Mouse (Mus musculus) CH12.LX (cell line): ENCODE data around the gene Usp36. TPM values are rescaled to one million over a fixed set of nuclear protein-coding genes. Genes with fewer than 3 reads are reported as not detected.

ENCODE experiments used
- DNase-seq: peaks from one replicate; pipeline ENCODE4 v3.0.0-alpha.2; 2013; ENCODE audit errors: extremely low read depth
- H3K27ac ChIP-seq: 2 replicates; pipeline ENCODE4 v1.5.1; 2012; ENCODE audit warnings: low read depth, mild to moderate bottlenecking, control low read depth, moderate library complexity; ENCODE audit not compliant: insufficient read depth
- H3K27me3 ChIP-seq: replicated peaks from 2 replicates; pipeline ENCODE3; 2012; ENCODE audit warnings: inconsistent platforms
- H3K36me3 ChIP-seq, 2 experiments: replicated peaks in 1 of 2; 2 replicates each; pipeline versions ENCODE3 to v1.6.1; 2012; ENCODE audit warnings: inconsistent platforms in 1 of 2, low read length in 1 of 2, mild to moderate bottlenecking in 1 of 2, mixed read lengths in 1 of 2, moderate library complexity in 1 of 2; ENCODE audit not compliant: control insufficient read depth in 1 of 2, insufficient read depth in 1 of 2
- H3K4me1 ChIP-seq, 2 experiments: 2 replicates each; pipeline ENCODE4 v1.6.1; 2012; ENCODE audit warnings: inconsistent platforms in 1 of 2, moderate library complexity in 1 of 2; ENCODE audit not compliant: insufficient read depth in 2 of 2, control insufficient read depth in 1 of 2
- H3K4me2 ChIP-seq: 2 replicates; pipeline ENCODE4 v1.6.1; 2012; ENCODE audit warnings: low read depth, mild to moderate bottlenecking, control low read depth; ENCODE audit not compliant: poor library complexity, insufficient read depth, severe bottlenecking
- H3K4me3 ChIP-seq, 3 experiments: fragments of 150-350 bp in 1 of 3; sonication (generic) in 1 of 3; replicated peaks in 1 of 3; 2 replicates each; pipeline versions ENCODE3 to v1.5.1; 2011 to 2012; ENCODE audit warnings: low read depth in 2 of 3, low read length in 2 of 3, mild to moderate bottlenecking in 2 of 3, moderate library complexity in 2 of 3, control low read depth in 1 of 3, improper control_type of control experiment in 1 of 3, inconsistent platforms in 1 of 3, mixed read lengths in 1 of 3; ENCODE audit not compliant: poor library complexity in 1 of 3
- H3K79me2 ChIP-seq: replicated peaks from 2 replicates; pipeline ENCODE4 v1.6.1; 2012; ENCODE audit warnings: mild to moderate bottlenecking, moderate library complexity; ENCODE audit not compliant: control insufficient read depth, poor library complexity, insufficient read depth, severe bottlenecking; ENCODE audit errors: extremely low read depth
- H3K9ac ChIP-seq: 2 replicates; pipeline ENCODE4 v1.6.1; 2012; ENCODE audit warnings: low read depth, mild to moderate bottlenecking, control low read depth, moderate library complexity; ENCODE audit not compliant: insufficient read depth
- H3K9me3 ChIP-seq: replicated peaks from 2 replicates; pipeline ENCODE3; 2012; ENCODE audit warnings: low read length, inconsistent platforms, mixed read lengths
- BHLHE40 ChIP-seq: IDR thresholded peaks from 2 replicates; pipeline ENCODE4 v1.6.1; 2011; ENCODE audit warnings: mild to moderate bottlenecking, low read depth, low read length, improper control_type of control experiment
- CHD1 ChIP-seq: IDR thresholded peaks from 2 replicates; pipeline ENCODE4 v1.6.1; 2012; ENCODE audit warnings: low read depth, low read length, improper control_type of control experiment, inconsistent platforms
- CTCF ChIP-seq, 2 experiments: IDR thresholded peaks in 1 of 2; conservative IDR thresholded peaks in 1 of 2; 2 replicates each; pipeline ENCODE4 v1.5.1; 2011 to 2012; ENCODE audit warnings: low read depth in 2 of 2, low read length in 2 of 2, improper control_type of control experiment in 1 of 2, inconsistent platforms in 1 of 2, mild to moderate bottlenecking in 1 of 2, moderate library complexity in 1 of 2
- E2F4 ChIP-seq: IDR thresholded peaks from 2 replicates; pipeline ENCODE4 v1.6.1; 2011; ENCODE audit warnings: low read depth, low read length, improper control_type of control experiment; ENCODE audit not compliant: insufficient replicate concordance
- ELF1 ChIP-seq: IDR thresholded peaks from 2 replicates; pipeline ENCODE4 v1.6.1; 2014; ENCODE audit warnings: low read depth, mild to moderate bottlenecking, inconsistent platforms, low read length, improper control_type of control experiment
- IRF4 ChIP-seq: IDR thresholded peaks from 2 replicates; pipeline ENCODE4 v1.6.1; 2014; ENCODE audit warnings: low read depth, mild to moderate bottlenecking, inconsistent platforms, low read length, improper control_type of control experiment
- JUND ChIP-seq: conservative IDR thresholded peaks from 2 replicates; pipeline ENCODE4 v1.6.1; 2011; ENCODE audit warnings: low read depth, low read length, improper control_type of control experiment
- MAFK ChIP-seq: IDR thresholded peaks from 2 replicates; pipeline ENCODE4 v1.6.1; 2011; ENCODE audit warnings: low read length, improper control_type of control experiment; ENCODE audit not compliant: insufficient replicate concordance
- MAX ChIP-seq: IDR thresholded peaks from 2 replicates; pipeline ENCODE4 v1.6.1; 2011; ENCODE audit warnings: low read length, improper control_type of control experiment
- MEF2A ChIP-seq: IDR thresholded peaks from 2 replicates; pipeline ENCODE4 v1.6.1; 2014; ENCODE audit warnings: low read depth, mild to moderate bottlenecking, inconsistent platforms, low read length, improper control_type of control experiment, borderline replicate concordance
- MXI1 ChIP-seq: IDR thresholded peaks from 2 replicates; pipeline ENCODE4 v1.6.1; 2011; ENCODE audit warnings: mild to moderate bottlenecking, low read depth, low read length, improper control_type of control experiment
- MYC ChIP-seq: IDR thresholded peaks from 2 replicates; pipeline ENCODE4 v1.6.1; 2011; ENCODE audit warnings: low read depth, mild to moderate bottlenecking, improper control_type of control experiment, low read length
- NRF1 ChIP-seq: IDR thresholded peaks from 2 replicates; pipeline ENCODE4 v1.6.1; 2014; ENCODE audit warnings: low read depth, mild to moderate bottlenecking, inconsistent platforms, low read length, improper control_type of control experiment, moderate library complexity
- PAX5 ChIP-seq: IDR thresholded peaks from 2 replicates; pipeline ENCODE4 v1.6.1; 2012; ENCODE audit warnings: low read length, inconsistent platforms, mixed read lengths
- POLR2A ChIP-seq: IDR thresholded peaks from 2 replicates; pipeline ENCODE4 v1.6.1; 2011; ENCODE audit warnings: low read depth, mild to moderate bottlenecking, improper control_type of control experiment, low read length
- POLR2AphosphoS2 ChIP-seq: IDR thresholded peaks from 2 replicates; pipeline ENCODE4 v1.6.1; 2011; ENCODE audit warnings: low read depth, low read length, improper control_type of control experiment
- RCOR1 ChIP-seq: conservative IDR thresholded peaks from 2 replicates; pipeline ENCODE4 v1.6.1; 2012; ENCODE audit warnings: low read depth, mild to moderate bottlenecking, inconsistent platforms, low read length, improper control_type of control experiment
- SIN3A ChIP-seq: IDR thresholded peaks from 2 replicates; pipeline ENCODE4 v1.6.1; 2012; ENCODE audit warnings: low read length, improper control_type of control experiment, inconsistent platforms
- TBP ChIP-seq: conservative IDR thresholded peaks from 2 replicates; pipeline ENCODE4 v1.6.1; 2011; ENCODE audit warnings: low read depth, low read length, improper control_type of control experiment
- TCF12 ChIP-seq: IDR thresholded peaks from 2 replicates; pipeline ENCODE4 v1.6.1; 2014; ENCODE audit warnings: low read depth, mild to moderate bottlenecking, inconsistent platforms, low read length, improper control_type of control experiment
- UBTF ChIP-seq: IDR thresholded peaks from 2 replicates; pipeline ENCODE4 v1.6.1; 2012; ENCODE audit warnings: low read depth, mild to moderate bottlenecking, inconsistent platforms, low read length, improper control_type of control experiment, moderate library complexity
- USF1 ChIP-seq: IDR thresholded peaks from 2 replicates; pipeline ENCODE4 v1.6.1; 2014; ENCODE audit warnings: low read depth, mild to moderate bottlenecking, inconsistent platforms, low read length, improper control_type of control experiment
- USF2 ChIP-seq: conservative IDR thresholded peaks from 2 replicates; pipeline ENCODE4 v1.6.1; 2011; ENCODE audit warnings: low read depth, low read length, improper control_type of control experiment
- ZC3H11A ChIP-seq: IDR thresholded peaks from 2 replicates; pipeline ENCODE4 v1.6.1; 2012; ENCODE audit warnings: low read depth, mild to moderate bottlenecking, inconsistent platforms, low read length, improper control_type of control experiment
- dilution Hi-C: fragments of 300-500 bp; cut with MboI; formaldehyde crosslinking; loops from 2 replicates; pipeline ENCODE4 v1.14.3; 2020; ENCODE audit warnings: low sequenced_read_pairs; ENCODE audit not compliant: extremely low pct_unique_long_range_greater_than_20kb, extremely low pct_ligation_motif_present
- in situ Hi-C: fragments of 300-500 bp; cut with MboI; formaldehyde crosslinking; loops from 3 replicates; pipeline ENCODE4 v1.14.3; 2019; ENCODE audit warnings: low sequenced_read_pairs, low pct_ligation_motif_present, low pct_unique_long_range_greater_than_20kb, mixed read lengths
- polyA plus RNA-seq: library from polyadenylated mRNA; unstranded; fragments of >175 nt; gene quantifications from 2 replicates; pipeline ENCODE4 v1.2.1, GENCODE M21; 2012; ENCODE audit warnings: low read depth; ENCODE audit not compliant: insufficient read length
- total RNA-seq, 2 experiments: library from RNA; depleted of rRNA; stranded (reverse); fragments of 300-350 nt in 1 of 2; fragments of >200 nt in 1 of 2; gene quantifications; 2 replicates each; pipeline ENCODE4 v1.2.3; 2012 to 2014

Gene Usp36
- total and polyA plus RNA-seq, 3 experiments = 10.7 to 42.6 (median 19.5) TPM

GRCm38 (mm10) chr11:118289037-118289511 lies 970 bp downstream of the Usp36 start:
- dilution Hi-C loops = no loop called here
- Histone ChIP-seq H3K4me2 (peak overlapping the region; percentile 65), H3K36me3 (peaks cover 33 to 41% of the 10 kb centered on the region in 2 experiments), H3K79me2 (peaks cover 31% of the 10 kb centered on the region), H3K27me3 (peaks cover 19% of the 10 kb centered on the region)
- TF ChIP-seq JUND = no peak
- TF ChIP-seq IRF4 = no peak
- TF ChIP-seq USF2 = no peak
- no peak for TF ChIP-seq ZC3H11A
- no peak for TF ChIP-seq RCOR1
- TF ChIP-seq E2F4 = no peak
- no peak for TF ChIP-seq PAX5
- TF ChIP-seq POLR2AphosphoS2 = no peak
- TF ChIP-seq MEF2A = 0 out of 2 replicates have a peak, but pooled peaks have one; percentile 18
- TF ChIP-seq MAFK = no peak
- no peak; the same call in 1 of the 2 replicates for TF ChIP-seq MAX
- no peak for TF ChIP-seq CTCF (conservative IDR thresholded peaks at IDR 0.05 in 1 of 2, IDR thresholded peaks at IDR 0.05 in 1 of 2; ENCODE audit: low read depth in 2 of 2, low read length in 2 of 2)
- no peak; the same call in 1 of the 2 replicates for TF ChIP-seq CHD1
- TF ChIP-seq SIN3A = peak; percentile 54; the same call in 1 of the 2 replicates
- TF ChIP-seq MXI1 = peak; percentile 79
- peak; percentile 26; the same call in 1 of the 2 replicates for TF ChIP-seq MYC
- TF ChIP-seq NRF1 = no peak
- TF ChIP-seq TBP = 0 out of 2 replicates have a peak, but pooled peaks have one; percentile 7
- no peak for TF ChIP-seq ELF1
- TF ChIP-seq TCF12 = no peak
- TF ChIP-seq BHLHE40 = peak; percentile 85
- peak; percentile 31; the same call in 1 of the 2 replicates for TF ChIP-seq POLR2A
- no peak for TF ChIP-seq UBTF
- peak; percentile 25 for TF ChIP-seq USF1
- TF ChIP-seq, all 38 proteins: peak for 8
- H3K4me3 ChIP-seq = peak overlapping the region; percentile 86 to 97 (median 91)
- H3K27ac ChIP-seq = peak overlapping the region; percentile 22
- peaks cover 1% of the 10 kb centered on the region for H3K9me3 ChIP-seq
- in situ Hi-C loops = no loop called here
- peak; percentile 71 for DNase-seq
- peak overlapping the region; percentile 77 for H3K9ac ChIP-seq
- H3K4me1 ChIP-seq = peaks cover 2 to 25% of the 10 kb centered on the region in 2 experiments; a peak in 3 of 4 replicates
